Mouse (Mus musculus) granulocyte monocyte progenitor cell, adult 5-6 weeks (primary cell): ENCODE measurements around the gene Setd4. TPM values are rescaled to one million over a fixed set of nuclear protein-coding genes. Genes with fewer than 3 reads are reported as not detected.
"Not testable (repeated sequence)": the region's sequence is repeated elsewhere in the genome, so short reads cannot be mapped to it uniquely, and the experiment has no call there.

Source experiments
- ATAC-seq: replicated peaks from 2 replicates; pipeline ENCODE4 v1.8.0; 2016; ENCODE audit warnings: mild to moderate bottlenecking, moderate TSS enrichment, inconsistent platforms; ENCODE audit not compliant: poor library complexity, severe bottlenecking
- total RNA-seq, 2 experiments: library from RNA; stranded (forward) in 1 of 2; stranded (reverse) in 1 of 2; fragments of 200-712, 200-1000 nt in 1 of 2; fragments of >200 nt in 1 of 2; fragmentation: Nextera tagmentation in 1 of 2; gene quantifications; 2 replicates each; pipeline ENCODE4 v1.2.3; 2014 to 2017

Gene Setd4
- total RNA-seq (2014; fragmentation: Nextera tagmentation) (3.5 and 10.8 TPM in 2 replicates), total RNA-seq (2017) (5.0 and 13.4 TPM in 2 replicates)

- peak; percentile 86 for ATAC-seq
These were observed at the start of gene Setd4 for GRCm38 (mm10) chr16:93603439-93604212. Setd4 (minus strand) TSS chr16:93604063.

- peak; percentile 30; the same call in 1 of the 2 replicates for ATAC-seq
These were observed 44.7 kb upstream of the Setd4 start for GRCm38 (mm10) chr16:93648441-93649183.

DNA sequence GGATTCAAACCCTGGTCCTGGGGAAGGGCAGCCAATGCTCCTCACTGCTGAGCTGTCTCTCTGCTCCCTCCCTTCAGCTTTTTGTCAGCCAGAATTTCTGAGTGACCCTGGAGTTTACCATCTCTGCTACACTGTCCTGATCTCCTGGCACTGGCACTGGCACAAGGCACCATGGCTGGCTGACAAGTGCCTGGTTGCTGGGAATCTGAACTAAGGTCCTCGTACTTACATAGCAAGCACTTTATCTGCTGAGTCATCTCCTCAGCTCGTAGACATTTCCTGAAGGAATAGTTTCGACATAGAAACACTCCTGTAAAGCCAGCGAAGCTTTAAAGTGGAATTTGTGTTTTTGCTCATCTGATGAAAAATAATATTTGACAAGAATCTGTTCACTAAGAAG lies 40.1 kb upstream of the Setd4 start:
- no peak for ATAC-seq

DNA sequence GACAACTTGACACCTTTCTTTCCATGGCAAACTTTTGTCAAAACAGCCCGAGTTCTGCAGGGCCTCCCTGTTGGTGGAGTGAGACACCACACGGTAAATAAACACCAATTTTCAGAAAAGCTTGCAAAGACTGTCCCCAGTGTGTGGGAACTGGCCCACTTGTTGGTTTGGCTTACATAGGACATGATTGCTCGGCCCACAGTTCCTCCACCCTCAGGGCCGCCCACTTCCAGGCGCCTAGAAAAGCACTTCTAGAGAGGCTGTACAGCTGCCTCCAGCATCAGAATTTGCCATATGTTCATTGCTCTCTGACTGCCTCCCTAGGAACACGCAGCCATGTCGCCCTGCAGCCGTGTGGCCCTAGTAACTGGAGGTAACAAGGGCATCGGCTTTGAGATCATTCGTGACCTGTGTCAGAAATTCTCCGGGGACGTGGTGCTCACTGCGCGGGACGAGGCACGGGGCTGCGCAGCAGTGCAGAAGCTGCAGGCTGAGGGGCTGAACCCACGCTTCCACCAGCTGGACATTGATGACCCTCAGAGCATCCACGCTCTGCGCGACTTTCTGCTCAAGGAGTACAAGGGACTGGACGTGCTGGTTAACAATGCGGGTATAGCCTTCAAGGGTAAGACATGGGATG lies 24.0 kb upstream of the Setd4 start, which contains the start of gene Gm5678:
TSS of gene Gm5678 (plus strand) at position 337 of the 640 bp plus-strand sequence.
- no peak for ATAC-seq

- no peak for ATAC-seq
These were observed 22.9 kb upstream of the Setd4 start for GRCm38 (mm10) chr16:93626745-93627144.

DNA sequence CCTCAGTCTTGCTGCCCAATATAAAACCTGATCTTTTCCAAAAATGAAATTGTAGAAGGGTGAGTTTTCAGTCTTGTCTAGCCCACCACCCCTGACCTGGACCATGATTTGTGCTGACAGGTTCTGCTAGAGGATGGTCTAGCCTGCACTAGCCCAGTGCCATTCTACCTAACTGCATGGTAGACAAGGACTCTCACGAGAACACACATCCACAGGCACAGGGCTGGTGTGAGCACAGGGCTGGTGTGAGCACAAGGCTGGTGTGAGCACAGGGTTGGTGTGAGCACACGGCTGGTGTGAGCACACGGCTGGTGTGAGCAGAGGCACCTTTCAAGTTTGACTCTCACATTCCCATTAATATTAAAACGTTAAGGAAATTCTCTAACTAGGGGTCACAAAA lies 20.8 kb upstream of the Setd4 start:
- no peak for ATAC-seq

DNA sequence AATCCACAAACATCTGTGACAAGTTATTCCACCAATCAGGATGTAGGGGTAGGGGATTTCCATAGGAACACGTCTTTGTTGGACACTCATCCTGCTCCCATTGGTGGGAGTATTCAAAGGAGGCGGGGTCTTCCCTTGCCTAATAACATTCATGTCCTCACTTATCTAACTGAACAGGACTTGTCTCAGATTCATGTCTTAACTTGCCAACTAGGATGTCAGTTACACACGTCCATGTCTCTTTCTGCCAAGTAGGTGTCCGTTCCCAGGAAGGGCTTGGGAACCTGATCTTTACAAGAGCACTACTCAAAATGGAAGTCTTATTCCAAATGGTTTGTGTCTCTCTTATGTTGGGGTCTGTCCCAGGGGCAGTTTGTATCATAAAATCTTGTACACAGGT lies 19.9 kb upstream of the Setd4 start:
- not testable (repeated sequence) for ATAC-seq

GRCm38 (mm10) chr16:93615118-93615870 lies 11.4 kb upstream of the Setd4 start:
- peak; percentile 91 for ATAC-seq

GRCm38 (mm10) chr16:93610961-93611360 lies 7.1 kb upstream of the Setd4 start:
- no peak for ATAC-seq

DNA sequence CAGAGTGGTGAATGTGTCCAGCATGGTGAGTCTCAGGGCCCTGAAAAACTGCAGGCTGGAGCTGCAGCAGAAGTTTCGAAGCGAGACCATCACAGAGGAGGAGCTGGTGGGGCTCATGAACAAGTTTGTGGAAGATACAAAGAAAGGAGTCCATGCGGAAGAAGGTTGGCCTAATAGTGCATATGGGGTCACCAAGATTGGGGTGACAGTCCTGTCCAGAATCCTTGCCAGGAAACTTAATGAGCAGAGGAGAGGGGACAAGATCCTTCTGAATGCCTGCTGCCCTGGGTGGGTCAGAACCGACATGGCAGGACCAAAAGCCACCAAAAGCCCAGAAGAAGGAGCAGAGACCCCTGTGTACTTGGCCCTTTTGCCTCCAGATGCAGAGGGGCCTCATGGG lies 5.9 kb upstream of the Setd4 start:
- ATAC-seq: no peak

DNA sequence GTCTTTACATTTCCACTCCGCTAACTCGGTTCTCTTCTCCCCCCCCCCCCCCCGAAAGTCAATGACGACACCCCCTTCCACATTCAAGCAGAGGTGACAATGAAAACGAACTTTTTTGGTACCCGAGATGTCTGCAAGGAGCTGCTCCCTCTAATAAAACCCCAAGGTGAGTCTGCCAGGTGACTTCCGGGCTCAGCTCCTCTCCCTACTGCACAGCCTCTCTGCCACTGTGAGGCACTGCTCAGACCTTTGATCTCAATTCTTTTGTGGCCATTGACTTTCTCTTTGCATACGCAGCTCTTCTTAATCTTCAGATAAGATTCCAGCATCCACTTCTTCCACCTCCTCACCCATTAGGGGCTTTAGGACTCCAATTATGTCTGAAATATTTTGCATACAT lies 4.9 kb upstream of the Setd4 start:
- ATAC-seq: no peak

GRCm38 (mm10) chr16:93607669-93608101 lies 3.8 kb upstream of the Setd4 start:
- peak; percentile 45 for ATAC-seq

DNA sequence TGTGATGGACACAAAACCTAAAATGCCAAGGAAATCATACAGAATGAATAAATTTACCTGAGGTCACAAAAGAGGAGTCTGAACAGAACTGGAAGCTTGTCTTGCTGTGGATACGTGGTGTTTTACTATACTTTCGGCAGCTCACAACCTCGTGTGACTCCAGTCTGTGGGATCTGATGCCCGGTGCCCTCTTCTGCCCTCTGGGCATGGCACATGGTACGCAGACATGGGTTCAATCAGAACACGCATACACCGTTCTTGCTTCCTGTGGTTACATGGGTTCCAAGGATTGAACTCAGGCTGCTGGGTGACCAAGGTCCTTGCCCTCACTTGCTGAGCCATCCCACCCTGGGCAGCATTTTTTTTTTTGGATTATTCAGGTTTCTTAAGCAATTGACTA lies 2.3 kb upstream of the Setd4 start:
- no peak for ATAC-seq

GRCm38 (mm10) chr16:93605553-93605952 lies 1.7 kb upstream of the Setd4 start, which contains the start of gene Cbr1:
Cbr1 (plus strand) TSS chr16:93605853.
- no peak for ATAC-seq

DNA sequence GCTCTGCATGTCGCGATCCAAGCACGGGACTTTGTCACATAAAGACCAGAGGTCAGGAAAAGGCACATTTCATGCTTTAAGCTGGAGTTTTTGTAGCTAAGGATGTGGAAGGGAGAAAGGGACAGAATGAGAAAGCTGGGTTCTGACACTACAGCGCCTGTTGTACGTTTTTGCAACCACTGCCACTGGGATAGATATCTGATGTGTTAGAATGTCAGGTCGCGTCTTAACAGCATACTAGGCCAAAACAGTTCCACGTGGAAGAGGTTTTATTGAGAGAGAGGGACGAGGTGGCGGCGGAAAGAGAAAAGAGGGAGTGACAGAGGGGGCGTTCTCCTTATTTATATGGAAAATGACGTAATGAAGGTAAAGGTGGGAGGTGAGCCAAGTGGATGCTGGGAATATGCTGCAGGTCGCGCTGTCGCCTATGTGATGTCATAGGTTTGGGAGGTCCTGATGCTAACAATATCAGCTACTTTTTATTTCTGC lies 662 bp upstream of the Setd4 start:
- ATAC-seq: no peak

GRCm38 (mm10) chr16:93599461-93599860 lies 4.4 kb downstream of the Setd4 start:
- no peak for ATAC-seq

DNA sequence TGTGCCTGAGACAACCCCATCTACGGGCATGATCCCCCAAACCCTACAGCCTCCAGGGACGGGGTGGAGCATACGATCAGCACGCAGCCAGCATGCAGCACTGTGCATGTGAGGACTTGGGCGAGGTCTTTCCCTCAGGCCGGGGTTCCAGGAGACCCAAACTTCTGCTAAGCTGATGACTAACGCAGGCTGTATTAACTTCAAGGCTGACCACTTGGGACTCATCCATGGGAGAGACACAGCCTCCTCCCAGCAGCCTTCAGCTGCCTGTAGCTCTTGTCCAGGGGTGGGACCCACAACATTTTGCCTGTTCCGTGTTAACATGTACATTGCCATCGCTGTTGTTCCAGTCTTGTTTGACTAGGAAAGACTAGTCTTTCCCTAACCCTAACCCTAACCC lies 6.3 kb downstream of the Setd4 start:
- no peak for ATAC-seq

- no peak for ATAC-seq
These were observed 7.1 kb downstream of the Setd4 start for GRCm38 (mm10) chr16:93596807-93597206.

- no peak for ATAC-seq
These were observed 8.1 kb downstream of the Setd4 start for GRCm38 (mm10) chr16:93595766-93596165.

- no peak for ATAC-seq
These were observed 9.4 kb downstream of the Setd4 start for GRCm38 (mm10) chr16:93594448-93594847.
